26 mouse cellular contexts compared by ENCODE assay signal in the genomic region with DNA sequence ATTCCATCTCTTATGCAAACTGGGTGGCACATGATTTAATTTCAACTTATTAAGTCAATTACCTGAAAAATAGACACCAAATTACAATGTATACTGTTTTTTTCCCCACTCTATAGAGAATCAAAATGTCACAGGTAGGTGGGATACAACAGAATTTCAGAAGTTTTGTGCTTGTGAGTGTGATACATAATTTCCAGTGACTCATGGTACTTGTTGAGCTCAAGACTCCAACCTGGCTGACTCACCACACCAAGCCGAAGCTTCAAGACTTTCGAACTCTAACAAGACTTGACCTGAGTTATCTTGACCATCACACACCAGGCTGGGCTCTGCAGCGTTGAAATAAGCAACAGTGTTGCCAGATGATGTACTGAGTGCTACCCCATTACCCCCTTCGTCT. TPM values are rescaled to one million over a fixed set of nuclear protein-coding genes. Genes with fewer than 3 reads are reported as not detected.
A peak's percentile ranks its signal among the peaks of the same experiment; 100 is the strongest.
DNase-seq lines count a peak whose midpoint lies in the region; ATAC-seq and TF ChIP-seq lines count a peak whose summit lies in the region.
"Had no signal": no experiment of that assay in that cellular context is flagged by ENCODE, and none has a peak within 500 bp of the region (broad histone marks: within the 10 kb centered on the region; RNA-seq: fewer than 3 reads in every experiment).

No protein-coding gene starts in this region.

- 84% methylated on average over 4 of the region's 4 CpGs for WGBS in hindbrain, embryonic 11.5 days

- H3K9me3 ChIP-seq in hindbrain, embryonic 11.5 days (ENCODE audit: control insufficient read depth, low read length): no peaks in the 10 kb centered on the region
- H3K9me3 ChIP-seq: embryonic facial prominence, embryonic 15.5 days; forebrain, embryonic 10.5 days; heart, embryonic 15.5 days had no signal

- no peak overlapping the region for H3K4me2 ChIP-seq in hindbrain, embryonic 11.5 days (replicated peaks; ENCODE audit: low read depth, low read length)
- H3K4me2 ChIP-seq: embryonic facial prominence, embryonic 15.5 days; heart, embryonic 11.5 days; heart, embryonic 15.5 days; hindbrain, embryonic 14.5 days had no signal

- H3K36me3 ChIP-seq in hindbrain, embryonic 11.5 days (ENCODE audit: control insufficient read depth, insufficient read depth, low read length): no peaks in the 10 kb centered on the region
- H3K36me3 ChIP-seq: embryonic facial prominence, embryonic 15.5 days; forebrain, embryonic 10.5 days; heart, embryonic 15.5 days had no signal

- H3K27me3 ChIP-seq in hindbrain, embryonic 11.5 days (ENCODE audit: control insufficient read depth, insufficient read depth, low read length): no peaks in the 10 kb centered on the region
- H3K27me3 ChIP-seq: embryonic facial prominence, embryonic 15.5 days; heart, embryonic 15.5 days had no signal

- no peak overlapping the region for H3K27ac ChIP-seq in hindbrain, embryonic 11.5 days (ENCODE audit: low read depth, low read length)
- H3K27ac ChIP-seq in layer of hippocampus, adult 2 months: no peak overlapping the region
- H3K27ac ChIP-seq: embryonic facial prominence, embryonic 15.5 days; forebrain, embryonic 10.5 days; gastrocnemius, adult 2 months; heart, embryonic 15.5 days; hindbrain, embryonic 14.5 days had no signal

- peak; percentile 20 for DNase-seq in 3T3-L1 (ENCODE audit: low read depth, low spot score)
- peak; percentile 46 for DNase-seq in CD4-positive helper T cell, adult 2 months (ENCODE audit: low read depth, low spot score)
- peak; percentile 17 for DNase-seq in NIH3T3 (ENCODE audit: low read depth)
- no peak for DNase-seq in hindbrain, embryonic 11.5 days (ENCODE audit: low spot score)
- no peak for DNase-seq in layer of hippocampus, adult 2 months (ENCODE audit: low spot score in 2 of 2)
- DNase-seq: adrenal gland, adult 2 months; adrenal gland, postnatal 25 days; cerebellum, adult 11 months; cerebellum, adult 8-10 months; cerebellum, postnatal 14 days; embryo, embryonic 11 days; gastrocnemius, adult 2 months; gastrocnemius, postnatal 36 days; heart, adult 18-20 months; heart, postnatal 14 days had no signal

- no peak overlapping the region for H3K9ac ChIP-seq in hindbrain, embryonic 11.5 days (ENCODE audit: low read depth, low read length)
- H3K9ac ChIP-seq: embryonic facial prominence, embryonic 15.5 days; heart, embryonic 15.5 days; hindbrain, embryonic 14.5 days had no signal

- H3K4me1 ChIP-seq in hindbrain, embryonic 11.5 days (replicated peaks; ENCODE audit: control insufficient read depth, insufficient read depth, low read length): no peaks in the 10 kb centered on the region
- H3K4me1 ChIP-seq: embryonic facial prominence, embryonic 15.5 days; forebrain, embryonic 10.5 days; heart, embryonic 15.5 days had no signal

- peak; percentile 47 for ATAC-seq in inflammation-experienced regulatory T-cells, adult 6 months
- no peak for ATAC-seq in hindbrain, embryonic 11.5 days (ENCODE audit: low FRiP score)
- ATAC-seq: activated CD4-positive, CD25-positive, alpha-beta regulatory T cell, adult 4 months; forebrain, embryonic 14.5 days; intestine, postnatal 0 days; Patski had no signal

- no peak for TF ChIP-seq CTCF in layer of hippocampus, adult 2 months (conservative IDR thresholded peaks at IDR 0.05)

- no peak overlapping the region for H3K4me3 ChIP-seq in hindbrain, embryonic 11.5 days (ENCODE audit: low read depth, low read length)
- H3K4me3 ChIP-seq in layer of hippocampus, adult 2 months: no peak overlapping the region
- H3K4me3 ChIP-seq: embryonic facial prominence, embryonic 15.5 days; erythroblast, embryonic 14.5 days; forebrain, embryonic 10.5 days; gastrocnemius, adult 2 months; heart, embryonic 15.5 days had no signal

RNA-seq across cellular contexts. Expression of a gene that starts 42.0 kb away (rescaled TPM):
- polyA plus RNA-seq in inflammation-experienced regulatory T-cells, adult 6 months (2017; shearing (Covaris generic)): 100 to 1,000 TPM in 1 of 3 experiments, 10 to 100 TPM in 2; 69.4 to 146 (median 73.1) TPM
- polyA plus RNA-seq in hindbrain, embryonic 11.5 days (2014; fragmentation: Nextera tagmentation; extraction: Ambion mirVana): 130 and 141 TPM in 2 replicates
- 10 to 100 TPM; 39.9 to 43.5 TPM for total RNA-seq in layer of hippocampus, adult 2 months (2021)

RNA-seq across cellular contexts. Expression of a gene that starts 51.0 kb away (rescaled TPM):
- 100 to 1,000 TPM; 583 to 771 (median 610) TPM for polyA plus RNA-seq in inflammation-experienced regulatory T-cells, adult 6 months (2017; shearing (Covaris generic))
- 686 and 740 TPM in 2 replicates for polyA plus RNA-seq in hindbrain, embryonic 11.5 days (2014; fragmentation: Nextera tagmentation; extraction: Ambion mirVana)
- total RNA-seq in layer of hippocampus, adult 2 months (2021): 100 to 1,000 TPM; 271 to 305 TPM

Comparison
In these comparisons a context has a peak if more than half of its experiments do, and no peak if none do; other contexts are left out.
1. DNase-seq: peak in 3T3-L1 (single experiment), CD4-positive helper T cell, adult 2 months (single experiment) and NIH3T3 (single experiment); none in hindbrain, embryonic 11.5 days (single experiment) and layer of hippocampus, adult 2 months (0 of 2).